Mouse (Mus musculus): ENCODE results near the gene Fbxo11. TPM values are rescaled to one million over a fixed set of nuclear protein-coding genes. Genes with fewer than 3 reads are reported as not detected.
"Not testable (repeated sequence)": the region's sequence is repeated elsewhere in the genome, so short reads cannot be mapped to it uniquely, and the experiment has no call there.

Gene Fbxo11
- total and polyA plus RNA-seq, 2 experiments = 5.1 to 17.1 TPM

DNA sequence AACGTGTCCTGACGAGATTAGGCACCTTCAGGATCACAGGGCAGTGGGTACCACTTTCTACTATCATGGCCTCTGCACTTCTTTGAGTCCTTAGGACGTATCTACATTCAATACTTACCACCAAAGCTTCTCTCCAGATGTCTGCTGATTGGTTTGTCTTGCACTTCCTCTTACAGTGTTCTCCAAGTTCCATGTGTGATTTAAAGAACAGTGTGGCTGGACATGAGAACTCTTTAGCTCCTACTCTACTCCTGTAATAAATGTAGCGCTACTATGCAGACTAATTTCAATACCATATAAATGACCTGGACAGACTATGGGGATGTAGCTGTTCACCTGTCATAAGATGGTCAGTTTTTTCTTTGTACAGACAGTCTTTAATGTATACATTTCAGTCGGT lies 24.3 kb downstream of the Fbxo11 start:
- no peak for DNase-seq (ENCODE audit: extremely low read depth, low read depth, low spot score)
- Histone ChIP-seq H3K27ac (replicated peaks; ENCODE audit: insufficient read depth, low read depth, low read length) (no peak overlapping the region), H3K36me3 (ENCODE audit: control insufficient read depth, insufficient read depth, low read length) (no peaks in the 10 kb centered on the region), H3K27me3 (ENCODE audit: control insufficient read depth, insufficient read depth, low read length) (no peaks in the 10 kb centered on the region), H3K4me1 (ENCODE audit: control insufficient read depth, insufficient read depth, low read length) (peaks cover 4% of the 10 kb centered on the region; the same call in 1 of the 2 replicates), H3K79me2 (ENCODE audit: control insufficient read depth, insufficient read depth, low read length) (peaks cover 28% of the 10 kb centered on the region; the same call in 1 of the 2 replicates), H3K4me3 (ENCODE audit: insufficient read depth, low read depth, low read length) (no peak overlapping the region), H3K9ac (ENCODE audit: low read depth, low read length) (no peak overlapping the region)
- TF ChIP-seq CTCF (IDR thresholded peaks at IDR 0.05; ENCODE audit: low read depth, low read length) (no peak), POLR2A (IDR thresholded peaks at IDR 0.05; ENCODE audit: extremely low read depth, insufficient read depth, low read length) (no peak)
- 75% methylated on average over 5 of the region's 5 CpGs for WGBS

DNA sequence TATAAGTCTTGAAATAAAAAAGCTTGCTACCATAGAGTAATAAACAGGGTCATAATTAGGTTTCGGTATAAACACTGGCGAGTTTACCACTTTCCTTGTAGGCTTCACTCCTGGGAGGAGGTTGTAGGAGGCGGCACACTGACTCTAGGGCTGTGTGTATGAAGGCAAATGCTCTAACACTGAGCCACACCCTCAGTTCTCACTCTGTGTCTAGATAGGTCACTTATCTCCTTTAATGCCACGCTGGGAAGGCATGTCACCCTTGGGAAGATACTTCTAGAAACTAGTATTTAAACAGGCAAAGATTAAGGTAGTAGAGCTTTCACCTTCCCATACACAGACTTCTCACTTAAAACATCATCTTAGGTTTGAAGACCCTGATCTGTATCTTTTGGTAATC lies 30.7 kb downstream of the Fbxo11 start:
- 94% methylated on average over 4 of the region's 4 CpGs for WGBS
- TF ChIP-seq POLR2A (IDR thresholded peaks at IDR 0.05; ENCODE audit: extremely low read depth, insufficient read depth, low read length) (no peak), CTCF (IDR thresholded peaks at IDR 0.05; ENCODE audit: low read depth, low read length) (no peak)
- no peak for DNase-seq (ENCODE audit: extremely low read depth, low read depth, low spot score)
- Histone ChIP-seq H3K79me2 (ENCODE audit: control insufficient read depth, insufficient read depth, low read length) (peaks cover 15% of the 10 kb centered on the region; the same call in 1 of the 2 replicates), H3K36me3 (ENCODE audit: control insufficient read depth, insufficient read depth, low read length) (no peaks in the 10 kb centered on the region), H3K9ac (ENCODE audit: low read depth, low read length) (no peak overlapping the region), H3K27me3 (ENCODE audit: control insufficient read depth, insufficient read depth, low read length) (no peaks in the 10 kb centered on the region), H3K27ac (replicated peaks; ENCODE audit: insufficient read depth, low read depth, low read length) (no peak overlapping the region), H3K4me1 (ENCODE audit: control insufficient read depth, insufficient read depth, low read length) (peaks cover 7% of the 10 kb centered on the region), H3K4me3 (ENCODE audit: insufficient read depth, low read depth, low read length) (no peak overlapping the region)

DNA sequence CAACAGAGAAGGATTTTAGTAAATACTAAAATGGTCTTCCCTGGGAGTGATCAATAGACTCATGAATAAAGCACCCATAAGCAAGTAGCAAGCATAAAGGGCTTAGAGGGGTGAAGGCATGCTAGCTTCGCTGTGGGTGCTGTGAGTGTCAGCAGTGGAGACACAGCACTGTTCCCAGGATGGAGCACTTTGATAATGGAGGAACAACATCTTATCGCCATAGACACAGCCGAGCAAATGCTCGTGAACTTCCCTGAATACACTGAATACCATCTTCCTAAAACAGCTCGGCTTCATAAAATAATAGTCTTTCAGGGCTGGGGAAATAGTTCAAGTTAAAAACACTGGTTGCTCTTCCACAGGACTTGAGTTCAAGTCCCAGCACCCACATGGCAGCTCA lies 33.3 kb downstream of the Fbxo11 start:
- Histone ChIP-seq H3K36me3 (ENCODE audit: control insufficient read depth, insufficient read depth, low read length) (no peaks in the 10 kb centered on the region), H3K79me2 (ENCODE audit: control insufficient read depth, insufficient read depth, low read length) (peaks cover 16% of the 10 kb centered on the region; the same call in 1 of the 2 replicates), H3K27ac (replicated peaks; ENCODE audit: insufficient read depth, low read depth, low read length) (no peak overlapping the region), H3K4me1 (ENCODE audit: control insufficient read depth, insufficient read depth, low read length) (peaks cover 7% of the 10 kb centered on the region), H3K4me3 (ENCODE audit: insufficient read depth, low read depth, low read length) (no peak overlapping the region), H3K27me3 (ENCODE audit: control insufficient read depth, insufficient read depth, low read length) (no peaks in the 10 kb centered on the region), H3K9ac (ENCODE audit: low read depth, low read length) (no peak overlapping the region)
- 71% methylated on average over 5 of the region's 5 CpGs for WGBS
- TF ChIP-seq CTCF (IDR thresholded peaks at IDR 0.05; ENCODE audit: low read depth, low read length) (no peak), POLR2A (IDR thresholded peaks at IDR 0.05; ENCODE audit: extremely low read depth, insufficient read depth, low read length) (no peak)
- DNase-seq (ENCODE audit: extremely low read depth, low read depth, low spot score) = no peak

DNA sequence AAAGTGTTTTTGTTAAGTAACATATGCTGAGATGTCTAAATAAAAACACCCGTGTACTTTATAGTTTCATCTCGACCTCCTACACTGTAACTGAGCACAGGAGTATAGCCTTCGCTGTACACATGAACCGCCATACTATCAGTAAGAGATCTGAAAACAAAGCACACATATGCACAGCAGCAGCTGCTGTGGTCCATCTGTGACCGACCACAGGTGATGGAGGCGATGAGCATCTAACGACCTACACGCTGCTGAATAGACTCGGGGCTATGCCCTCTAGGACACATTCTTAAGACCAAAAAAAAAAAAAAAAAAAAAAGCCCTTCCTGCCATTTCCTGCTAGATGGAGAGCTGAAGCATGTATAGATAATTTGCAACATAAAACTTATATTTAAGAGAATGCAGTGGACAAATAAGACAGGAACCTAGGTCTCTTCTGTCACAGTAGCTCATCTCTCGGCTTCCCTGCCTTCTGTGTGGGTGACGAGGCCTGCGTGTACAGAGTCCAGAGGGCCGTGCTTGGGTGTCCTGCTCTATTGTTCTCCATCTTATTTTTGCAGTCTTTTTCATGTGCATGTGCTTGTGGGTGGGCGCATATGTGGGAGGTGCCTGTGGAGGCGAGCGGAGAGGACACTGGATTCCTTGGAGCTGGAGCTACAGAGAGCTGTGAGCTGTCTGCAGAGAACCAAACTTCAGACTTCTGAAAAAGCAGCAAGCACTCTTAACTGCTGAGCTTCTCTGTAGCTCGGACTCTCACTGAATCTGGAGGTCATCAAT lies 35.7 kb downstream of the Fbxo11 start:
- Histone ChIP-seq H3K27me3 (ENCODE audit: control insufficient read depth, insufficient read depth, low read length) (no peaks in the 10 kb centered on the region), H3K27ac (replicated peaks; ENCODE audit: insufficient read depth, low read depth, low read length) (no peak overlapping the region), H3K36me3 (ENCODE audit: control insufficient read depth, insufficient read depth, low read length) (no peaks in the 10 kb centered on the region), H3K4me3 (ENCODE audit: insufficient read depth, low read depth, low read length) (no peak overlapping the region), H3K4me1 (ENCODE audit: control insufficient read depth, insufficient read depth, low read length) (peaks cover 7% of the 10 kb centered on the region), H3K79me2 (ENCODE audit: control insufficient read depth, insufficient read depth, low read length) (peaks cover 20% of the 10 kb centered on the region; the same call in 1 of the 2 replicates), H3K9ac (ENCODE audit: low read depth, low read length) (no peak overlapping the region)
- TF ChIP-seq CTCF (IDR thresholded peaks at IDR 0.05; ENCODE audit: low read depth, low read length) (no peak), POLR2A (IDR thresholded peaks at IDR 0.05; ENCODE audit: extremely low read depth, insufficient read depth, low read length) (no peak)
- DNase-seq (ENCODE audit: extremely low read depth, low read depth, low spot score) = no peak
- whole genome bisulfite sequencing = 81% methylated on average over 17 of the region's 17 CpGs

DNA sequence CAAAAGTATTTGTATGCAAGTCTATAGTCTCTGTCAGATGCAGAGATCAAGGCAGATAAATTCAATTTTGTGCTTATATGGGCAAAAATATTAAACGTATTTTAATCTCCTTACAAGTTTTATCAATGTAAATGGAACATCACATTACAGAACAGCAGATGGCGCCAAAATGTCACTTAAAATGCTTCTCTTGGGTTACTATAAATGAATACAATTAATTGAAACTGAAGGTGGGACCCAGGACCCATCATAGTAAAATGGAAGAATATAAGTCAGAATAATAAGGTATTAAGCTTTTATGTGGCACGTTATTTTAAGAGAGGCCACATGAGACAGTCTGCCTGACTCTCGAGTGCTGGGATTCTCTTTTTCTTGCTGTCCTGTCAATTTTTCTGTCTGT lies 39.9 kb downstream of the Fbxo11 start:
- no peaks in the 10 kb centered on the region for H3K36me3 ChIP-seq (ENCODE audit: control insufficient read depth, insufficient read depth, low read length)
- peaks cover 26% of the 10 kb centered on the region for H3K79me2 ChIP-seq (ENCODE audit: control insufficient read depth, insufficient read depth, low read length)
- H3K4me3 ChIP-seq (ENCODE audit: insufficient read depth, low read depth, low read length) = no peak overlapping the region
- peak; percentile 62 for DNase-seq (ENCODE audit: extremely low read depth, low read depth, low spot score)
- WGBS = 39% methylated on average over 4 of the region's 4 CpGs
- TF ChIP-seq POLR2A (IDR thresholded peaks at IDR 0.05; ENCODE audit: extremely low read depth, insufficient read depth, low read length) (no peak), CTCF (IDR thresholded peaks at IDR 0.05; ENCODE audit: low read depth, low read length) (peak; percentile 34)
- no peak overlapping the region for H3K9ac ChIP-seq (ENCODE audit: low read depth, low read length)
- peaks cover 2% of the 10 kb centered on the region; the same call in 1 of the 2 replicates for H3K4me1 ChIP-seq (ENCODE audit: control insufficient read depth, insufficient read depth, low read length)
- no peak overlapping the region for H3K27ac ChIP-seq (replicated peaks; ENCODE audit: insufficient read depth, low read depth, low read length)
- no peaks in the 10 kb centered on the region for H3K27me3 ChIP-seq (ENCODE audit: control insufficient read depth, insufficient read depth, low read length)

DNA sequence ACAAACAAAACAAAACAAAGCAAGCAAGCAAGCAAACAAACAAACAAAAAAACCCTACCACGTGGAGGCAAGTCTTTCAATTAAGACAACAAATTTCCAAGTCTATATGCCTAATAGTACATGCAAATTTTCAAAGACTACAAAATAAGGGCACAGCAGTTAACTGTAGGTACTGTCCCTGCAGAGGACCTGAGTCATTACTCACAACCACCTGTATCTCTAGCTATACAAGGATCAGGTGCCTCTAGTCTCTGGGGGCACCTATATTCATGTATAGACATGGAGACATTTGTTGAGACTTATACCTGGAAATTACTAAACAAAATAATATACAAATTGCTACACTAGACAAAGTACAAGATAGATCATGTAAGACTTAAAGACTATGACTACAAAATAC lies 41.2 kb downstream of the Fbxo11 start:
- DNase-seq (ENCODE audit: extremely low read depth, low read depth, low spot score) = no peak
- no peaks in the 10 kb centered on the region for H3K36me3 ChIP-seq (ENCODE audit: control insufficient read depth, insufficient read depth, low read length)
- no peak overlapping the region for H3K27ac ChIP-seq (replicated peaks; ENCODE audit: insufficient read depth, low read depth, low read length)
- H3K9ac ChIP-seq (ENCODE audit: low read depth, low read length) = no peak overlapping the region
- H3K27me3 ChIP-seq (ENCODE audit: control insufficient read depth, insufficient read depth, low read length) = no peaks in the 10 kb centered on the region
- TF ChIP-seq POLR2A (IDR thresholded peaks at IDR 0.05; ENCODE audit: extremely low read depth, insufficient read depth, low read length) = no peak
- no peak for TF ChIP-seq CTCF (IDR thresholded peaks at IDR 0.05; ENCODE audit: low read depth, low read length)
- peaks cover 23% of the 10 kb centered on the region for H3K79me2 ChIP-seq (ENCODE audit: control insufficient read depth, insufficient read depth, low read length)
- H3K4me1 ChIP-seq (ENCODE audit: control insufficient read depth, insufficient read depth, low read length) = peaks cover 4% of the 10 kb centered on the region
- no peak overlapping the region for H3K4me3 ChIP-seq (ENCODE audit: insufficient read depth, low read depth, low read length)
- 62% methylated on average over 1 of the region's 1 CpGs for WGBS

DNA sequence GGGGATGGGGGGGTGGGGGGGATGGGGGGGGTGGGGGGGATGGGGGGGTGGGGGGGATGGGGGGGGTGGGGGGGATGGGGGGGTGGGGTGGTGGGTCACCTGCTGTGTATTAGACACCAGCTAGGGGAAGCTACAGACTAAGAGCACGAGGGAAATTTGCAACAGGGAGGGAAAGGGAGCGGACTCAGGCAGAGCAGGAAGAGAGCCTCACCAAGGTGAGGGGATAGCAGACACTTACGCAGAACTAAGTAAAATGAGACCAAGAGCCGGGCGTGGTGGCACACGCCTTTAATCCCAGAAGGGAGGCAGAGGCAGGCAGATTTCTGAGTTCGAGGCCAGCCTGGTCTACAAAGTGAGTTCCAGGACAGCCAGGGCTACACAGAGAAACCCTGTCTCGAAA lies 49.1 kb downstream of the Fbxo11 start:
- not testable (repeated sequence) for H3K9ac ChIP-seq (ENCODE audit: low read depth, low read length); H3K27ac ChIP-seq (replicated peaks; ENCODE audit: insufficient read depth, low read depth, low read length); H3K4me3 ChIP-seq (ENCODE audit: insufficient read depth, low read depth, low read length); DNase-seq (ENCODE audit: extremely low read depth, low read depth, low spot score); H3K27me3 ChIP-seq (ENCODE audit: control insufficient read depth, insufficient read depth, low read length); H3K79me2 ChIP-seq (ENCODE audit: control insufficient read depth, insufficient read depth, low read length)
- WGBS = 94% methylated on average over 8 of the region's 8 CpGs
- H3K36me3 ChIP-seq (ENCODE audit: control insufficient read depth, insufficient read depth, low read length) = peaks cover 28% of the 10 kb centered on the region
- peaks cover 11% of the 10 kb centered on the region; the same call in 1 of the 2 replicates for H3K4me1 ChIP-seq (ENCODE audit: control insufficient read depth, insufficient read depth, low read length)
